Mouse (Mus musculus) heart, postnatal 0 days (tissue): Measurements from ENCODE around the gene Kndc1. TPM values are rescaled to one million over a fixed set of nuclear protein-coding genes. Genes with fewer than 3 reads are reported as not detected.

Source experiments
- ATAC-seq: fragments of 200-750 bp; cut with Nextera tagmentation; 2 replicates; pipeline ENCODE4 v1.8.0; 2017; ENCODE audit warnings: low read depth, moderate number of reproducible peaks, moderate library complexity; ENCODE audit not compliant: insufficient read depth
- DNase-seq: peaks from one replicate; pipeline ENCODE4 v3.0.0-alpha.2; 2016; ENCODE audit warnings: low spot score
- H3K27ac ChIP-seq: fragments of 300-500 bp; sonication (generic); 2 replicates; pipeline ENCODE4 v1.5.1; 2014; ENCODE audit warnings: low read depth, mild to moderate bottlenecking
- H3K27me3 ChIP-seq: fragments of 300-500 bp; sonication (generic); 2 replicates; pipeline ENCODE4 v1.6.1; 2014; ENCODE audit warnings: low read length, mixed read lengths; ENCODE audit not compliant: control insufficient read depth, insufficient read depth
- H3K36me3 ChIP-seq: fragments of 300-500 bp; sonication (generic); replicated peaks from 2 replicates; pipeline ENCODE4 v1.6.1; 2014; ENCODE audit warnings: low read length, mixed read lengths; ENCODE audit not compliant: control insufficient read depth, insufficient read depth
- H3K4me1 ChIP-seq: fragments of 300-500 bp; sonication (generic); 2 replicates; pipeline ENCODE4 v1.6.1; 2014; ENCODE audit warnings: antibody characterized with exemption; ENCODE audit not compliant: control insufficient read depth, insufficient read depth
- H3K4me2 ChIP-seq: fragments of 300-500 bp; sonication (generic); 2 replicates; pipeline ENCODE4 v1.6.1; 2014; ENCODE audit warnings: low read depth, mild to moderate bottlenecking, low read length, moderate library complexity
- H3K4me3 ChIP-seq: fragments of 300-500 bp; sonication (generic); 2 replicates; pipeline ENCODE4 v1.5.1; 2014; ENCODE audit warnings: low read depth, low read length
- H3K9ac ChIP-seq: fragments of 300-500 bp; sonication (generic); replicated peaks from 2 replicates; pipeline ENCODE4 v1.6.1; 2014; ENCODE audit warnings: low read depth, low read length, mixed read lengths
- H3K9me3 ChIP-seq: fragments of 300-500 bp; sonication (generic); replicated peaks from 2 replicates; pipeline ENCODE4 v1.6.1; 2016; ENCODE audit warnings: low read length; ENCODE audit not compliant: control insufficient read depth
- CTCF ChIP-seq: IDR thresholded peaks from 2 replicates; pipeline ENCODE4 v1.5.1; 2016; ENCODE audit warnings: antibody characterized with exemption, control low read depth, low read depth
- EP300 ChIP-seq: IDR thresholded peaks from 2 replicates; pipeline ENCODE4 v1.6.1; 2016; ENCODE audit warnings: antibody characterized with exemption, low read depth
- WGBS: fragments of 180-500 bp; shearing (Covaris S2); extraction: QIAGEN DNeasy Blood & Tissue Kit; methylation state at CpG from one replicate; pipeline ENCODE4 v1.1.7; 2014; 5-methylcytosine and 5-hydroxymethylcytosine counted together
- polyA plus RNA-seq: library from polyadenylated mRNA; unstranded; fragments of >200 nt; fragmentation: Nextera tagmentation; extraction: Ambion mirVana; gene quantifications from 2 replicates; pipeline ENCODE4 v1.2.1, GENCODE M21; 2015
- total RNA-seq: library from RNA; depleted of rRNA; stranded (reverse); fragments of >200 nt; gene quantifications from 2 replicates; pipeline ENCODE4 v1.2.3, GENCODE M21; 2014; ENCODE audit warnings: low replicate concordance

Kndc1 gene
- total and polyA plus RNA-seq, 2 experiments from 2014 or later: not detected

GRCm38 (mm10) chr7:139914141-139915047 is 19.9 kb downstream of the Kndc1 start:
- Histone ChIP-seq H3K4me3 (peak overlapping the region; percentile 22; the same call in 1 of the 2 replicates), H3K27me3 (peaks cover 42% of the 10 kb centered on the region), H3K27ac (no peak overlapping the region), H3K9me3 (no peaks in the 10 kb centered on the region), H3K4me2 (peak overlapping the region; percentile 40; the same call in 1 of the 2 replicates), H3K4me1 (no peaks in the 10 kb centered on the region), H3K36me3 (no peaks in the 10 kb centered on the region), H3K9ac (no peak overlapping the region)
- no peak for ATAC-seq
- no peak for DNase-seq
- TF ChIP-seq CTCF (no peak), EP300 (no peak)
- WGBS: 9% methylated on average over 29 of the region's 29 CpGs

GRCm38 (mm10) chr7:139915646-139916257 is 21.3 kb downstream of the Kndc1 start:
- DNase-seq: no peak
- H3K36me3 ChIP-seq: no peaks in the 10 kb centered on the region
- no peaks in the 10 kb centered on the region for H3K9me3 ChIP-seq
- no peak overlapping the region for H3K4me3 ChIP-seq
- WGBS: 8% methylated on average over 14 of the region's 14 CpGs
- no peaks in the 10 kb centered on the region for H3K4me1 ChIP-seq
- no peak overlapping the region for H3K9ac ChIP-seq
- peaks cover 42% of the 10 kb centered on the region for H3K27me3 ChIP-seq
- no peak overlapping the region for H3K4me2 ChIP-seq
- ATAC-seq: no peak
- H3K27ac ChIP-seq: no peak overlapping the region
- no peak for TF ChIP-seq EP300
- no peak for TF ChIP-seq CTCF

- 0% methylated on average over 1 of the region's 1 CpGs for WGBS
- Histone ChIP-seq H3K27ac (no peak overlapping the region), H3K9me3 (no peaks in the 10 kb centered on the region), H3K4me3 (no peak overlapping the region), H3K27me3 (peaks cover 47% of the 10 kb centered on the region), H3K4me2 (no peak overlapping the region), H3K9ac (no peak overlapping the region), H3K36me3 (no peaks in the 10 kb centered on the region), H3K4me1 (no peaks in the 10 kb centered on the region)
- ATAC-seq: no peak
- TF ChIP-seq CTCF (peak; percentile 3; the same call in 1 of the 2 replicates), EP300 (no peak)
- DNase-seq: no peak
Measured at GRCm38 (mm10) chr7:139916345-139916744, 21.8 kb downstream of the Kndc1 start.

- WGBS: 71% methylated on average over 4 of the region's 4 CpGs
Measured at GRCm38 (mm10) chr7:139918262-139918661, 23.8 kb downstream of the Kndc1 start.

GRCm38 (mm10) chr7:139930732-139931131 is 36.2 kb downstream of the Kndc1 start:
- 18% methylated on average over 11 of the region's 11 CpGs for WGBS
- DNase-seq (peak; percentile 22), ATAC-seq (peak; percentile 47)
- TF ChIP-seq EP300 (no peak), CTCF (peak; percentile 57)
- no peaks in the 10 kb centered on the region; the same call in 1 of the 2 replicates for H3K27me3 ChIP-seq
- no peak overlapping the region for H3K9ac ChIP-seq
- no peaks in the 10 kb centered on the region for H3K9me3 ChIP-seq
- H3K4me1 ChIP-seq: no peaks in the 10 kb centered on the region
- no peak overlapping the region for H3K4me2 ChIP-seq
- H3K36me3 ChIP-seq: no peaks in the 10 kb centered on the region
- H3K27ac ChIP-seq: no peak overlapping the region
- no peak overlapping the region for H3K4me3 ChIP-seq

More at GRCm38 (mm10) chr7:139918262-139918661, 23.8 kb downstream of the Kndc1 start:
- no peak for ATAC-seq
- H3K4me2 ChIP-seq: no peak overlapping the region
- DNase-seq: no peak
- H3K27me3 ChIP-seq: peaks cover 43% of the 10 kb centered on the region
- no peaks in the 10 kb centered on the region for H3K9me3 ChIP-seq
- H3K4me3 ChIP-seq: no peak overlapping the region
- H3K4me1 ChIP-seq: no peaks in the 10 kb centered on the region
- H3K9ac ChIP-seq: no peak overlapping the region
- no peak for TF ChIP-seq EP300
- TF ChIP-seq CTCF: no peak
- no peaks in the 10 kb centered on the region for H3K36me3 ChIP-seq
- H3K27ac ChIP-seq: no peak overlapping the region
